ENCODE assay signal across 26 mouse cellular contexts in genomic region chr3:76140445-76140844, GRCm38 (mm10).
DNase-seq lines count a peak whose midpoint lies in the region; ATAC-seq and TF ChIP-seq lines count a peak whose summit lies in the region.
"Had no signal": no experiment of that assay in that cellular context is flagged by ENCODE, and none has a peak within 500 bp of the region (broad histone marks: within the 10 kb centered on the region; RNA-seq: fewer than 3 reads in every experiment).

No protein-coding gene starts in this region.

- peak; percentile 13 for DNase-seq in forebrain, embryonic 14.5 days (ENCODE audit: low spot score)
- peak; percentile 28 for DNase-seq in brain, embryonic 14.5 days (ENCODE audit: low read depth)
- peak; percentile 41 for DNase-seq in cerebellum, adult 9-11 months
- DNase-seq in telencephalon, adult 2 months (ENCODE audit: low read depth, low spot score) = peak; percentile 23
- DNase-seq in adrenal gland, postnatal 14 days = no peak
- DNase-seq: adrenal gland, postnatal 10 days; embryo, embryonic 11 days; gastrocnemius, postnatal 14 days; kidney, adult 18-20 months; kidney, postnatal 25 days; left cerebral cortex, postnatal 4 days; liver, postnatal 0 days; lung, postnatal 4 days; midbrain, embryonic 14.5 days; right cerebral cortex, postnatal 25 days; thymus, adult 18-20 months; thymus, postnatal 36 days had no signal

- no peaks in the 10 kb centered on the region for H3K4me1 ChIP-seq in forebrain, embryonic 14.5 days (ENCODE audit: control insufficient read depth, insufficient read depth, low read length)
- H3K4me1 ChIP-seq in forebrain, embryonic 15.5 days = no peaks in the 10 kb centered on the region
- H3K4me1 ChIP-seq in heart, embryonic 12.5 days (replicated peaks) = no peaks in the 10 kb centered on the region
- H3K4me1 ChIP-seq: embryonic facial prominence, embryonic 12.5 days; heart, embryonic 15.5 days; kidney, embryonic 15.5 days; liver, embryonic 12.5 days had no signal

- no peaks in the 10 kb centered on the region for H3K36me3 ChIP-seq in forebrain, embryonic 14.5 days (ENCODE audit: control insufficient read depth, insufficient read depth, low read length)
- no peaks in the 10 kb centered on the region for H3K36me3 ChIP-seq in forebrain, embryonic 15.5 days
- no peaks in the 10 kb centered on the region for H3K36me3 ChIP-seq in heart, embryonic 12.5 days
- H3K36me3 ChIP-seq: embryonic facial prominence, embryonic 12.5 days; heart, embryonic 15.5 days; kidney, embryonic 15.5 days; liver, embryonic 12.5 days had no signal

- ATAC-seq in forebrain, embryonic 14.5 days = no peak
- ATAC-seq in forebrain, embryonic 15.5 days (replicated peaks) = no peak
- no peak for ATAC-seq in heart, embryonic 12.5 days (ENCODE audit: insufficient number of reproducible peaks, low FRiP score)
- ATAC-seq: forebrain, embryonic 16.5 days; hindbrain, embryonic 16.5 days; liver, embryonic 12.5 days; liver, postnatal 0 days; Patski had no signal

- H3K27ac ChIP-seq in forebrain, embryonic 14.5 days (ENCODE audit: low read depth, low read length) = no peak overlapping the region
- H3K27ac ChIP-seq in forebrain, embryonic 15.5 days (replicated peaks) = no peak overlapping the region
- H3K27ac ChIP-seq in heart, embryonic 12.5 days (ENCODE audit: poor library complexity, severe bottlenecking) = no peak overlapping the region
- H3K27ac ChIP-seq: embryonic facial prominence, embryonic 12.5 days; heart, embryonic 15.5 days; kidney, embryonic 15.5 days; liver, embryonic 12.5 days had no signal

- 55% methylated on average over 1 of the region's 1 CpGs for WGBS in forebrain, embryonic 14.5 days
- WGBS in forebrain, embryonic 15.5 days = 47% methylated on average over 1 of the region's 1 CpGs
- WGBS in heart, embryonic 12.5 days = 76% methylated on average over 1 of the region's 1 CpGs

- no peaks in the 10 kb centered on the region for H3K9me3 ChIP-seq in forebrain, embryonic 14.5 days (replicated peaks; ENCODE audit: control insufficient read depth, low read length)
- H3K9me3 ChIP-seq in forebrain, embryonic 15.5 days = no peaks in the 10 kb centered on the region
- H3K9me3 ChIP-seq in heart, embryonic 12.5 days (replicated peaks) = no peaks in the 10 kb centered on the region
- H3K9me3 ChIP-seq: embryonic facial prominence, embryonic 12.5 days; heart, embryonic 15.5 days; kidney, embryonic 15.5 days; liver, embryonic 12.5 days had no signal

- H3K27me3 ChIP-seq in forebrain, embryonic 14.5 days (replicated peaks; ENCODE audit: control insufficient read depth, insufficient read depth, low read length) = no peaks in the 10 kb centered on the region
- no peaks in the 10 kb centered on the region for H3K27me3 ChIP-seq in forebrain, embryonic 15.5 days
- H3K27me3 ChIP-seq in heart, embryonic 12.5 days (replicated peaks) = no peaks in the 10 kb centered on the region
- H3K27me3 ChIP-seq: embryonic facial prominence, embryonic 12.5 days; heart, embryonic 15.5 days; kidney, embryonic 15.5 days; liver, embryonic 12.5 days; Patski had no signal

- no peak overlapping the region for H3K4me2 ChIP-seq in forebrain, embryonic 14.5 days (ENCODE audit: low read length)
- no peak overlapping the region for H3K4me2 ChIP-seq in forebrain, embryonic 15.5 days (replicated peaks)
- no peak overlapping the region for H3K4me2 ChIP-seq in heart, embryonic 12.5 days
- H3K4me2 ChIP-seq: embryonic facial prominence, embryonic 12.5 days; heart, embryonic 15.5 days; kidney, embryonic 15.5 days; liver, embryonic 12.5 days had no signal

- TF ChIP-seq POLR2A in brain, embryonic 14.5 days (IDR thresholded peaks at IDR 0.05; ENCODE audit: borderline replicate concordance, extremely low read depth, insufficient read depth, insufficient read length, poor library complexity, severe bottlenecking) = no peak

- no peak overlapping the region for H3K9ac ChIP-seq in forebrain, embryonic 14.5 days (ENCODE audit: low read length)
- no peak overlapping the region for H3K9ac ChIP-seq in forebrain, embryonic 15.5 days (replicated peaks)
- H3K9ac ChIP-seq in heart, embryonic 12.5 days = no peak overlapping the region
- H3K9ac ChIP-seq: embryonic facial prominence, embryonic 12.5 days; heart, embryonic 15.5 days; kidney, embryonic 15.5 days; liver, embryonic 12.5 days; liver, postnatal 0 days had no signal

- TF ChIP-seq CTCF in brain, embryonic 14.5 days (IDR thresholded peaks at IDR 0.05; ENCODE audit: borderline replicate concordance, extremely low read depth, insufficient read depth, insufficient read length) = no peak

- H3K4me3 ChIP-seq in forebrain, embryonic 14.5 days (ENCODE audit: low read depth, low read length) = no peak overlapping the region
- H3K4me3 ChIP-seq in forebrain, embryonic 15.5 days = no peak overlapping the region
- H3K4me3 ChIP-seq in heart, embryonic 12.5 days = no peak overlapping the region
- H3K4me3 ChIP-seq: embryonic facial prominence, embryonic 12.5 days; heart, embryonic 15.5 days; kidney, embryonic 15.5 days; liver, embryonic 12.5 days had no signal
